Mouse (Mus musculus): ENCODE measurements around the gene Pstpip1.
A peak's percentile ranks its signal among the peaks of the same experiment; 100 is the strongest.

Gene Pstpip1

GRCm38 (mm10) chr9:56089778-56090520 lies at the start of gene Pstpip1:
TSS of gene Pstpip1 (plus strand) at chr9:56089962.
- peak; percentile 52 for DNase-seq

GRCm38 (mm10) chr9:56041372-56042180 lies 48.2 kb upstream of the Pstpip1 start, which contains the start of gene Rcn2:
TSS of gene Rcn2 (plus strand) at chr9:56041845.
- peak; percentile 97 for DNase-seq

GRCm38 (mm10) chr9:56042181-56042621 lies 47.6 kb upstream of the Pstpip1 start:
- DNase-seq: no peak

- DNase-seq: no peak
Observed at GRCm38 (mm10) chr9:56053796-56054195, 36.0 kb upstream of the Pstpip1 start.

GRCm38 (mm10) chr9:56056147-56056546 lies 33.6 kb upstream of the Pstpip1 start:
- DNase-seq: no peak

- no peak for DNase-seq
Observed at GRCm38 (mm10) chr9:56062336-56062735, 27.4 kb upstream of the Pstpip1 start.

- no peak for DNase-seq
Observed at GRCm38 (mm10) chr9:56065011-56065410, 24.8 kb upstream of the Pstpip1 start.

GRCm38 (mm10) chr9:56067964-56068363 lies 21.8 kb upstream of the Pstpip1 start:
- no peak for DNase-seq

- no peak for DNase-seq
Observed at GRCm38 (mm10) chr9:56068630-56069029, 21.1 kb upstream of the Pstpip1 start.

- DNase-seq: no peak
Observed at GRCm38 (mm10) chr9:56072861-56073260, 16.9 kb upstream of the Pstpip1 start.

GRCm38 (mm10) chr9:56074863-56075262 lies 14.9 kb upstream of the Pstpip1 start:
- DNase-seq: no peak

GRCm38 (mm10) chr9:56075264-56075663 lies 14.5 kb upstream of the Pstpip1 start:
- DNase-seq: peak; percentile 93

GRCm38 (mm10) chr9:56075901-56076620 lies 13.7 kb upstream of the Pstpip1 start:
- DNase-seq: peak; percentile 55

- DNase-seq: no peak
Observed at GRCm38 (mm10) chr9:56079587-56079986, 10.2 kb upstream of the Pstpip1 start.

- no peak for DNase-seq
Observed at GRCm38 (mm10) chr9:56086524-56086923, 3.2 kb upstream of the Pstpip1 start.

- no peak for DNase-seq
Observed at GRCm38 (mm10) chr9:56090546-56091225, 924 bp downstream of the Pstpip1 start.

GRCm38 (mm10) chr9:56092102-56092501 lies 2.3 kb downstream of the Pstpip1 start:
- DNase-seq: no peak

- no peak for DNase-seq
Observed at GRCm38 (mm10) chr9:56097584-56098298, 8.0 kb downstream of the Pstpip1 start.

GRCm38 (mm10) chr9:56100041-56100522 lies 10.3 kb downstream of the Pstpip1 start:
- no peak for DNase-seq

GRCm38 (mm10) chr9:56101022-56101421 lies 11.3 kb downstream of the Pstpip1 start:
- no peak for DNase-seq

GRCm38 (mm10) chr9:56104921-56105320 lies 15.2 kb downstream of the Pstpip1 start:
- DNase-seq: no peak

All from embryo, embryonic 11 days (tissue).